Mouse (Mus musculus): ENCODE data around the gene Evi5l. TPM values are rescaled to one million over a fixed set of nuclear protein-coding genes. Genes with fewer than 3 reads are reported as not detected.

The Evi5l gene
- total RNA-seq, 1 experiment: 5.2 TPM

- TF ChIP-seq HCFC1 (IDR thresholded peaks at IDR 0.05; ENCODE audit: borderline replicate concordance, insufficient read depth, low read length) (no peak), CHD2 (IDR thresholded peaks at IDR 0.05; ENCODE audit: low read depth, low read length) (no peak), ZC3H11A (IDR thresholded peaks at IDR 0.05; ENCODE audit: borderline replicate concordance, low read depth, low read length) (no peak), ZNF384 (IDR thresholded peaks at IDR 0.05; ENCODE audit: low read depth, low read length) (no peak), MAFK (IDR thresholded peaks at IDR 0.05; ENCODE audit: insufficient read depth, low read depth, low read length) (no peak)
- H3K9me3 ChIP-seq (ENCODE audit: control insufficient read depth, insufficient read depth, low read depth, low read length): no peaks in the 10 kb centered on the region
- H3K36me3 ChIP-seq (ENCODE audit: control insufficient read depth, insufficient read depth, low read length, poor library complexity, severe bottlenecking): peaks cover 24% of the 10 kb centered on the region
- in situ Hi-C loops (cut with MboI; ENCODE audit: low sequenced_read_pairs in 2 of 2, unreplicated experiment in 2 of 2): no loop called here
- no peak overlapping the region for H3K4me3 ChIP-seq (ENCODE audit: insufficient read depth in 1 of 2, low read depth in 1 of 2, low read length in 2 of 2, poor library complexity in 1 of 2, severe bottlenecking in 1 of 2)
- DNase-seq (ENCODE audit: low read depth, low spot score): no peak
- H3K27ac ChIP-seq (ENCODE audit: insufficient read depth, low read depth, low read length, poor library complexity, severe bottlenecking): no peak overlapping the region
- no peak overlapping the region for H3K9ac ChIP-seq (ENCODE audit: insufficient read depth, low read depth, low read length, poor library complexity, severe bottlenecking)
- peaks cover 7 to 16% of the 10 kb centered on the region in 2 experiments; a peak in 2 of 4 replicates for H3K4me1 ChIP-seq (ENCODE audit: control insufficient read depth in 2 of 2, insufficient read depth in 2 of 2, low read length in 2 of 2, poor library complexity in 1 of 2)
These were observed 90.5 kb downstream of the Evi5l start for GRCm38 (mm10) chr8:4256911-4257310.

- no peaks in the 10 kb centered on the region for H3K9me3 ChIP-seq (ENCODE audit: control insufficient read depth, insufficient read depth, low read depth, low read length)
- H3K4me3 ChIP-seq (ENCODE audit: insufficient read depth in 1 of 2, low read depth in 1 of 2, low read length in 2 of 2, poor library complexity in 1 of 2, severe bottlenecking in 1 of 2): no peak overlapping the region
- TF ChIP-seq MAFK (IDR thresholded peaks at IDR 0.05; ENCODE audit: insufficient read depth, low read depth, low read length) (no peak), ZNF384 (IDR thresholded peaks at IDR 0.05; ENCODE audit: low read depth, low read length) (no peak), CHD2 (IDR thresholded peaks at IDR 0.05; ENCODE audit: low read depth, low read length) (no peak), ZC3H11A (IDR thresholded peaks at IDR 0.05; ENCODE audit: borderline replicate concordance, low read depth, low read length) (no peak), HCFC1 (IDR thresholded peaks at IDR 0.05; ENCODE audit: borderline replicate concordance, insufficient read depth, low read length) (no peak)
- H3K9ac ChIP-seq (ENCODE audit: insufficient read depth, low read depth, low read length, poor library complexity, severe bottlenecking): no peak overlapping the region
- no peak overlapping the region for H3K27ac ChIP-seq (ENCODE audit: insufficient read depth, low read depth, low read length, poor library complexity, severe bottlenecking)
- peaks cover 6 to 16% of the 10 kb centered on the region in 2 experiments; a peak in 2 of 4 replicates for H3K4me1 ChIP-seq (ENCODE audit: control insufficient read depth in 2 of 2, insufficient read depth in 2 of 2, low read length in 2 of 2, poor library complexity in 1 of 2)
- DNase-seq (ENCODE audit: low read depth, low spot score): no peak
- H3K36me3 ChIP-seq (ENCODE audit: control insufficient read depth, insufficient read depth, low read length, poor library complexity, severe bottlenecking): peaks cover 24% of the 10 kb centered on the region
- in situ Hi-C loops (cut with MboI; ENCODE audit: low sequenced_read_pairs in 2 of 2, unreplicated experiment in 2 of 2): no loop called here
These were observed 91.0 kb downstream of the Evi5l start for GRCm38 (mm10) chr8:4257350-4257749.

- TF ChIP-seq MAFK (IDR thresholded peaks at IDR 0.05; ENCODE audit: insufficient read depth, low read depth, low read length): no peak
- TF ChIP-seq ZC3H11A (IDR thresholded peaks at IDR 0.05; ENCODE audit: borderline replicate concordance, low read depth, low read length): no peak
- no peak for TF ChIP-seq ZNF384 (IDR thresholded peaks at IDR 0.05; ENCODE audit: low read depth, low read length)
- no peak for TF ChIP-seq HCFC1 (IDR thresholded peaks at IDR 0.05; ENCODE audit: borderline replicate concordance, insufficient read depth, low read length)
- TF ChIP-seq CHD2 (IDR thresholded peaks at IDR 0.05; ENCODE audit: low read depth, low read length): no peak
These were observed 91.9 kb downstream of the Evi5l start for GRCm38 (mm10) chr8:4258233-4258632.

GRCm38 (mm10) chr8:4258678-4259077 is 92.3 kb downstream of the Evi5l start:
- Histone ChIP-seq H3K9me3 (ENCODE audit: control insufficient read depth, insufficient read depth, low read depth, low read length) (no peaks in the 10 kb centered on the region), H3K4me1 (ENCODE audit: control insufficient read depth in 2 of 2, insufficient read depth in 2 of 2, low read length in 2 of 2, poor library complexity in 1 of 2) (peaks cover 3 to 11% of the 10 kb centered on the region in 2 experiments; a peak in 2 of 4 replicates), H3K4me3 (ENCODE audit: insufficient read depth in 1 of 2, low read depth in 1 of 2, low read length in 2 of 2, poor library complexity in 1 of 2, severe bottlenecking in 1 of 2) (peak overlapping the region; percentile 78 to 92), H3K9ac (ENCODE audit: insufficient read depth, low read depth, low read length, poor library complexity, severe bottlenecking) (peak overlapping the region; percentile 70), H3K36me3 (ENCODE audit: control insufficient read depth, insufficient read depth, low read length, poor library complexity, severe bottlenecking) (peaks cover 32% of the 10 kb centered on the region), H3K27ac (ENCODE audit: insufficient read depth, low read depth, low read length, poor library complexity, severe bottlenecking) (peak overlapping the region; percentile 30; the same call in 1 of the 2 replicates)
- in situ Hi-C loops (cut with MboI; ENCODE audit: low sequenced_read_pairs in 2 of 2, unreplicated experiment in 2 of 2): no loop called here
- TF ChIP-seq CHD2 (IDR thresholded peaks at IDR 0.05; ENCODE audit: low read depth, low read length) (no peak), HCFC1 (IDR thresholded peaks at IDR 0.05; ENCODE audit: borderline replicate concordance, insufficient read depth, low read length) (no peak), ZC3H11A (IDR thresholded peaks at IDR 0.05; ENCODE audit: borderline replicate concordance, low read depth, low read length) (no peak), MAFK (IDR thresholded peaks at IDR 0.05; ENCODE audit: insufficient read depth, low read depth, low read length) (no peak), ZNF384 (IDR thresholded peaks at IDR 0.05; ENCODE audit: low read depth, low read length) (no peak)
- DNase-seq (ENCODE audit: low read depth, low spot score): peak; percentile 78

More at GRCm38 (mm10) chr8:4258233-4258632, 91.9 kb downstream of the Evi5l start:
- Histone ChIP-seq H3K4me1 (ENCODE audit: control insufficient read depth in 2 of 2, insufficient read depth in 2 of 2, low read length in 2 of 2, poor library complexity in 1 of 2) (peaks cover 3 to 14% of the 10 kb centered on the region in 2 experiments; a peak in 2 of 4 replicates), H3K4me3 (ENCODE audit: insufficient read depth in 1 of 2, low read depth in 1 of 2, low read length in 2 of 2, poor library complexity in 1 of 2, severe bottlenecking in 1 of 2) (peak overlapping the region; percentile 78 to 92), H3K36me3 (ENCODE audit: control insufficient read depth, insufficient read depth, low read length, poor library complexity, severe bottlenecking) (peaks cover 30% of the 10 kb centered on the region), H3K27ac (ENCODE audit: insufficient read depth, low read depth, low read length, poor library complexity, severe bottlenecking) (peak overlapping the region; percentile 30; the same call in 1 of the 2 replicates), H3K9ac (ENCODE audit: insufficient read depth, low read depth, low read length, poor library complexity, severe bottlenecking) (peak overlapping the region; percentile 70), H3K9me3 (ENCODE audit: control insufficient read depth, insufficient read depth, low read depth, low read length) (no peaks in the 10 kb centered on the region)
- DNase-seq (ENCODE audit: low read depth, low spot score): peak; percentile 66
- in situ Hi-C loops (cut with MboI; ENCODE audit: low sequenced_read_pairs in 2 of 2, unreplicated experiment in 2 of 2): no loop called here

Measured in ES-E14 (cell line).